Mouse (Mus musculus) olfactory bulb, adult 2 months (tissue): ENCODE results near the gene Naa15.

Source experiments
- CTCF ChIP-seq: fragments of 200-500 bp; IDR thresholded peaks from 2 replicates; pipeline ENCODE4 v1.5.1; 2012; ENCODE audit warnings: low read depth, mild to moderate bottlenecking, low read length, moderate library complexity; ENCODE audit not compliant: insufficient read depth
- POLR2A ChIP-seq: fragments of 200-500 bp; IDR thresholded peaks from 2 replicates; pipeline ENCODE4 v1.6.1; 2012; ENCODE audit warnings: mild to moderate bottlenecking, low read depth, low read length, moderate library complexity; ENCODE audit not compliant: insufficient read depth

DNA sequence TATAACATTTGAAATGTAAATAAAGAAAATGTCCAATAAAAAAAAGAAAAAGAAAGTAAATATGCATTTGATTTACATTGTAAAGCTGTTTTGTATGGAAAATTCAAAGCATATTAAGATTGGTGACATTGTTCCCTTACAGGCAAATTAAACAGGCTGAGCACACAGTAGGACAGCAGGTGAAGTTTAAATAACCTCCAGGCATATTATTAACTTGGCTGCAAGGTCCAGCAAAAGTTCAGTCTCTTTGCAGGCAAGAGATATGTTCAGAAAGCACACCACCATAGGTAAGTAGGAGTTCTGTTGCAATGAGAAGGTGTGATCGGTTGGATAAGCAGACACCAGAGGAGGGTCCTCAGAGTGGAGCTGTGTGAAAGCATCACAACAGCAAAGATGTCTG lies 83.0 kb downstream of the Naa15 start:
- TF ChIP-seq POLR2A (no peak), CTCF (no peak)
